Mouse (Mus musculus) adrenal gland, postnatal 14 days (tissue): Measurements from ENCODE around the gene Fgfr2. TPM values are rescaled to one million over a fixed set of nuclear protein-coding genes. Genes with fewer than 3 reads are reported as not detected.

ENCODE experiments used
- DNase-seq: peaks from one replicate; pipeline ENCODE4 v3.0.0; 2021; ENCODE audit warnings: mixed read lengths
- total RNA-seq: library from RNA; stranded (reverse); gene quantifications from 2 replicates; pipeline ENCODE4 v1.2.3, GENCODE M21; 2021

Gene Fgfr2
- total RNA-seq, 1 experiment from 2014 or later = 227 TPM

DNA sequence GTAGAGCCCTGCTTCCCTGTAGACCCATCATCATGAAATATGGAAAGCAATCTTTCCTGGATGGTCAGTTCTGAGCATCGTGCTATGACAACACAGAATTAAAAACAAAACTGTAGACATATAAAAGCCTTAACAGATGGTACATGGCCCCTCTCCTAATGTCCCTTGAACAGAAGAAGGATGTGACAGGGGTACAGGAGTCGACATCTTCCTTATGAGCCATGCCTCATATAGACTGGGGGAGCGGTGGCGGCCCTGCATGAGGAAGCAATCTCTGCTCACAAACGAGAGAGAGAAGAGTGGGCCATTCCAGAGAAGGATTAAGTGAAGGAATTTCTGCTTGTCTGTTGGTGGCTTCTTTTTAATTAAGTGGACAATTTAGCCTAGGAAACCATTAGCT lies 864.9 kb downstream of the Fgfr2 start:
- no peak for DNase-seq

- no peak for DNase-seq
Measured at GRCm38 (mm10) chr7:132253513-132253912, 869.6 kb downstream of the Fgfr2 start.

GRCm38 (mm10) chr7:132253078-132253477 lies 870.1 kb downstream of the Fgfr2 start:
- no peak for DNase-seq

DNA sequence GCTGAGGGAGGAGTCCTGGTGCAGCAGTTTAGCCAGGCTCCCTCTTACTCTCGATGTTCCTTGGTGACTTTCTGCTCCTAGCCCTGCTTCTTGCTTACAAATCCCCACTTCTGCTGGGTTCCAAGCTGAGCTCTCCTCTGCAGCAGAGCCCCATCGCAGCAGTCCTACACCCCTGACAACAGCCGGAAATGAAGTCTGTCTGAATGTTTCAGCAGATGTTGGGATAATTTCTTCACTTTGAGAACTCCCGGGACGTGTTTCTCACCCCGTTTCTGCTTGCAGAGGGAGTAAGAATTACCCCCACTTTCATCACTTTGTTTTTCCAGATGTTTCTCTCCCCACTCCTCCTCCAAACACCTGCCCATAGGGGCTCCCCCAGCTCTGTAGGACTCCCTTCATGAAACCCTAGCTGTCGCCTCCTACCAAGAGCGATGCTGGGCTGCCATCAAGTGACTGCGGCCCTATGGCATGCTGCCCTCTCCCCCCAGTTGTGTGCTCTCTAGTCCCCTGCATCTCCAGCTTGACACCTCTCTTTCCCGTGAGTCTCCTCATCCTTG lies 873.5 kb downstream of the Fgfr2 start:
- no peak for DNase-seq

DNA sequence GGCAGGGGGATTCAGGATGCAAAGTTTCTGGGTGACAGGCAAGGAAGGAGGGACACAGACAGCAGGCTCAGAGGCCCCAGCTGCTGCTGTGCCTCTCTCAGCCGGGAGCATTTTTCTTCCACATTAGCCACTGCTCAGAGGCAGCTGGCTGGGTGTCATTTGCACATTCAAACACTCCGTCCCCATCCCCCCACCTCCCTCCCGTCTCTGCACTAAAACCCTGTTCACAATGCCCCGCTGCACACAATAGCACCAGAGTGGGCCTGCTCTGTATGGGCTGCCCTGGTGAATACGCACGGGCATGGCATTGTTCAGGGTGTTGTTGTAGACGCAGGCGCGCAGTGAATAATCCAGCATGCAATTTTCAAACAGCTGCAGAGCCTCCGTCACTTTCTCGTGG lies 875.6 kb downstream of the Fgfr2 start:
- no peak for DNase-seq

DNA sequence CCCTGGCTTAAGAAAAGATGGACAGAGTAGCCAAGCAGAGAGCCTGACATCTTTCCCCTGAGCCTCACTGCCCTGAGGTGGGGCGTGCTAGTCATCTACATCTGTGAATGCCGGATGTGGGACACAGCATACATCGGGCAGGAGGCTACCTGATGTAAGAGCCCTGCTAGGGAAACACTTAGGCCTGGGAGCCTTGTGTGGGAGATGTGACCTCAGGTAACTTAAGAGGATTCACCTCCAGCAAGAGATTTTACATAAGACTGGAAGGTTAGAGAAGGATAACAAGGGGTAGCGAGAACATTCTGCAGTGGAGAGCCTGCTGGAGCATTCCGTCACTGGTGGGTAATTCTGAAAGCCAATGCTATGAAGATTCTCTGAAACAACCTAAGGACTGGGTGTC lies 876.1 kb downstream of the Fgfr2 start:
- DNase-seq = no peak

GRCm38 (mm10) chr7:132245730-132246129 lies 877.4 kb downstream of the Fgfr2 start:
- no peak for DNase-seq

GRCm38 (mm10) chr7:132244637-132245036 lies 878.5 kb downstream of the Fgfr2 start:
- DNase-seq = no peak

- DNase-seq = no peak
Measured at GRCm38 (mm10) chr7:132243225-132243624, 879.9 kb downstream of the Fgfr2 start.

- peak; percentile 78 for DNase-seq
Measured at GRCm38 (mm10) chr7:132242617-132243141, 880.5 kb downstream of the Fgfr2 start.

- DNase-seq = no peak
Measured at GRCm38 (mm10) chr7:132238921-132239320, 884.2 kb downstream of the Fgfr2 start.

- DNase-seq = no peak
Measured at GRCm38 (mm10) chr7:132237191-132237590, 886.0 kb downstream of the Fgfr2 start.

- DNase-seq = peak; percentile 53
Measured at GRCm38 (mm10) chr7:132236789-132237188, 886.4 kb downstream of the Fgfr2 start.

GRCm38 (mm10) chr7:132234250-132234649 lies 888.9 kb downstream of the Fgfr2 start:
- no peak for DNase-seq

GRCm38 (mm10) chr7:132233732-132234131 lies 889.4 kb downstream of the Fgfr2 start:
- no peak for DNase-seq

DNA sequence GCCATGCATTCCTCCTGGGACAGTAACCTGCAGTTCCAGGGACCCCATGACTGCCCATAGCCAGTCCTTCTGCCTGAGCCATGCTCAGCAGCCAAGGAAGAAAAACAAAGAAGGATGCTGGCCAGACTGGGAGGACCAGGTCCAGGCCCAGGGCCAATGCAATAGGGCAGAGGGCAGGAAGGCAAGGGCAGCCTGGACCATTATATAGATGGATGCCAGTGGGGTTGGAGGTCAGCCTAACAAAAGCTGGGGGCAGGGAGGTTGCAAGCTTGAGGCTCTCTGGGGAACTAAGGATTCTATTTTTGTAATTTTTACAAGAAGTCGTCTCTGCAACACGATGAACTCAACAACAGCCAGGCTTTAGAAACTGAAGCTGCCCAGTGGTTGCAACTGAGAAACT lies 890.2 kb downstream of the Fgfr2 start:
- peak; percentile 82 for DNase-seq

- DNase-seq = no peak
Measured at GRCm38 (mm10) chr7:132231476-132231875, 891.7 kb downstream of the Fgfr2 start.

DNA sequence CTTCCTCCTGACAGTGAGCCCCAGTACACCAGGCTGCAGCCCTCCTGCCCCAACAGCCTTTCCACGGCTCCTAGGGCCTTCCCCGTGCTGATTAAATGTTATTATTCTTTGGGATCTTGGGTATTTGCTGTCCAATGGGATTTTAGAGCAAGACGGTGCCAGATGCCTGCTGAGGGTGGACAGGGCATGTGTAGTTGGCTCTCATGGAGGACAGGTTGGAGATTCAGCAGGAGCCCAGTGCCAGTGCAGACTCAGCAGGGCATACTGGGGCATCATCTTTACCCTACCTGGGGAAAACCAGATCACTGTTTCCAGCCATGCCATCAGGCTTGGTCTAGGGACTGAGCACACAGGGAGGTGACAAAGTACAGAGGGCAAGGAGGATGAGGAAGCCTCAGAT lies 892.2 kb downstream of the Fgfr2 start:
- no peak for DNase-seq

DNA sequence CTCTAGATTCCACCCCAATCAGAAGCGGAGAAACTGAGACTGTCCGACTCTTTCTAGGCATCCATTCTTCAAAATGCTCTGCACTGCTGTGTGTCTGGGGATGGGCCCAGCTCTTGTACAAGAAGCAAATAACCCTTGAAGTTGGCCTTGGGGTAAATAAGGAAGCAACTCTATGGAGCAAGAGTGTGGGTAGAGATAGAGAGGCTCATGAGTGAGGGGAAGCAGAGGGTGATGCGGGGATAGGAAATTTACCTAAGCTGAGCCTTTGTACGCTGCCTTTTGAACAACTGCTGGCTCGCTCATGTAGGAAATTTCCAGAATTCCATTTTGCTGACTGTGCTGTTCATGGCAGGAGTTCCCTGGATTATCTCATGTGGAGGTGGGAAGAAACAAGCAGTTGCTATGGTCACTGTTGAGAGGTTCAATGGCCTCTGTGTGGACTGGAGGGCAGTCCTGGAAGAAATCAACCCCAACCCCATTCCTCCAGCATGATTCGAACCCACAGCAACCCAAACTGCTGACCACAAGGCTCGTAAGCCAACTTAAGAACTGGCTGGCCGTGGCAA lies 896.0 kb downstream of the Fgfr2 start:
- no peak for DNase-seq

GRCm38 (mm10) chr7:132226379-132227074 lies 896.6 kb downstream of the Fgfr2 start:
- peak; percentile 86 for DNase-seq

GRCm38 (mm10) chr7:132223452-132224141 lies 899.6 kb downstream of the Fgfr2 start:
- DNase-seq = no peak

- DNase-seq = no peak
Measured at GRCm38 (mm10) chr7:132214031-132214430, 909.1 kb downstream of the Fgfr2 start.

- DNase-seq = peak; percentile 84
Measured at GRCm38 (mm10) chr7:132213460-132213859, 909.7 kb downstream of the Fgfr2 start.
